Mouse (Mus musculus): Measurements from ENCODE around the gene Ezr. TPM values are rescaled to one million over a fixed set of nuclear protein-coding genes. Genes with fewer than 3 reads are reported as not detected.

Gene Ezr
- total RNA-seq, 2 experiments from 2014 or later = 42.4 to 46.8 TPM

DNA sequence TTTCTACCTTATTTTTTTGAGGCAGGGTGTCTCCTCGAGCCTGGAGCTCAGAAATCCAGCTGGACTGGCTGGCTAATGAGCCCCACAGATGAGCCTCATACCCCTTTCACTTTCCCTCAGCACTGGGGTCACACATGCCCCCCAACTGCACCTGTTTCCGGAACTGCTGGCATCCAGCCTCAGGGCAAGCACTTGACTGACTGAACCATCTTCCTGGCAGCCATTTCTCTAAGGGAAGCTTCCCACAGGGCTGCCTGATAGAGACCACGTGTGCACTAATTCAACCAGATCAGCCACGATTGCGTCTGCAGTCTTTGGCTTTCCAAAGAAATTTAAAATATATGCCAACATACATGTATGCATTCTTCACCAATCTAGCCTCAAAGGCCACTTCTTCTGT lies 37.1 kb downstream of the Ezr start:
- no peak for DNase-seq (ENCODE audit: low spot score in 2 of 2)

DNA sequence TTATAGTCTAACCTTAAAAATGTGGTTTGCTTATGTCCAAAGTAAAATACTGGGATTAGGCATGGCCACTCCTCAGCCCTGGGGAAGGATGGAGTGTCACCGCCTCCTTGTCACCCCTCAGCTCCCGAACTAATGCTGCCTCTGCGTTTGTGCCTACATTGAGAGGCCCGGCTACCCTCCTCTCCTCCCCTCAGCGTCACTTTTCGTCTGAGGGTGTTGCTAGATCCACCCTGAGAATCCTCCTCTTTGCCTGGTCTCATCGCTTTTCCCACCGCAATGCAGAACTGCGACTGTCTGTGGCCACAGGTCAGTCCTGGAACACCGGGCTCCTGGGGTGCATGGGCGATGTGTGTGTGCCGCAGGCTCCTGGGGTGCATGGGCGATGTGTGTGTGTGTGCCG lies 37.7 kb downstream of the Ezr start:
- no peak for DNase-seq (ENCODE audit: low spot score in 2 of 2)

DNA sequence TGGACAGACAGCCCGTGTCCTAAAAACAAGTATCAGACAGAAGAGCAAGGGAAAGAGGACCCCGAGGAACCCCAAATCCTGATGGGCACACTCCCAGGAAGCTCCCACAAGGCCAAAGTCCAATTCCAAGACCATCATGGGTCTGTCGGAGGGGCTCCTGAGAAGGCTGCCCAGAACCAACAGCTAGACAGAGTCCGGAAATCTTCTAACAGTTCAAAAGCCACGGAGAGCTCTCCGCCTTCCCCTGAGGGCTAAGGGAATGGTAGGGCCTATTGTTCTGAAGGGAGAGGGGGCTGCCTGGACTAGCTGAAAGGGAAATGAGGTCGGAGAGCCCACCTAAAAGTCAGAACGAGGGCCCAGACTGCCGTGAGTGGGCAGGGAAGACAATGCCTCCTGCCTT lies 38.2 kb downstream of the Ezr start:
- no peak for DNase-seq (ENCODE audit: low spot score in 2 of 2)

DNA sequence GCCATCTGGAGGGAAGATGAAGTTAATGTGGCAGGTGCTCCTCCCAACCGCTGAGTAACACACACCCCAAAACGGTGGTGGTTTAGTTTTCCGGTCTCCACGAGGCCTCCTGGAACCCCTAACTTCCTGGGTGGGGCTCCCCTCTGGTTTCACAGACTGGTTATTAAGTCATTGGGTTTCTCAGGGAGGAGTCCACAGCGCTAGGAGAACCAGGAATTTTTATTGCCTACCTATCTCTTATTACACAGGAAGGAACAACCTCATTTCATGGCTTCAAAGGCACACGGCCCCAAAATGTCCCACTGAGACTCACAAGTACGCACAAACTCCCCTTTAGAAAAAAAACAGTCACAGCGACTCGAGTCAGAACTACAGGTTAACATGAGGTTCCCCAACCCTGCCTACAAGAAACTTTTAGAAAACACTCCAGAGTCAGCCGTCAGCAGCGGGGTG lies 38.8 kb downstream of the Ezr start:
- no peak for DNase-seq (ENCODE audit: low spot score in 2 of 2)

DNA sequence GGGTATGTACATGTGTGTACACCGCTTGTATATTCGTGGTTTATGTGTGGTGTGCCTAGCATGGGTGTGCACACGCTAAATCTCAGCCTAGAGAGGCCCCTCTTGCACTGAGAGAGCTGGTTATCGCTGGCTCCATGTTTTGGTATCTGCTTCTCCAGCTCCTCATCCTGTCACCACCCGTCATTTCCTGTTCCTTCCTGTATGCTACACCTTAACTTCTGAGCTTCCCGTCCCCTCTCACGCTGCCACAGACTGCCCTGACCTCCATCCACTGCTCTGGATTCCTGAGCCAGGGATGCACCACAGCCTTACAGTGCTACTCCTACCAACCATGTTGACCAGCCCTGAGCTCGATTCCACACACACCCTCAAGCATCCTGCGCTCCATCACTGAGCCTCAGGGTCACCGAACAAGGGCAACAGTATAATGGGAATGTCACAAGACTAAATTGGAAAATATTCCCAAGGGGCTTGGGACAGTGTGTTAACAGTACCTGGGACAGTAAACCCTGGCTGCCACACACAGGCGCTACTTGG lies 39.5 kb downstream of the Ezr start:
- no peak for DNase-seq (ENCODE audit: low spot score in 2 of 2)

DNA sequence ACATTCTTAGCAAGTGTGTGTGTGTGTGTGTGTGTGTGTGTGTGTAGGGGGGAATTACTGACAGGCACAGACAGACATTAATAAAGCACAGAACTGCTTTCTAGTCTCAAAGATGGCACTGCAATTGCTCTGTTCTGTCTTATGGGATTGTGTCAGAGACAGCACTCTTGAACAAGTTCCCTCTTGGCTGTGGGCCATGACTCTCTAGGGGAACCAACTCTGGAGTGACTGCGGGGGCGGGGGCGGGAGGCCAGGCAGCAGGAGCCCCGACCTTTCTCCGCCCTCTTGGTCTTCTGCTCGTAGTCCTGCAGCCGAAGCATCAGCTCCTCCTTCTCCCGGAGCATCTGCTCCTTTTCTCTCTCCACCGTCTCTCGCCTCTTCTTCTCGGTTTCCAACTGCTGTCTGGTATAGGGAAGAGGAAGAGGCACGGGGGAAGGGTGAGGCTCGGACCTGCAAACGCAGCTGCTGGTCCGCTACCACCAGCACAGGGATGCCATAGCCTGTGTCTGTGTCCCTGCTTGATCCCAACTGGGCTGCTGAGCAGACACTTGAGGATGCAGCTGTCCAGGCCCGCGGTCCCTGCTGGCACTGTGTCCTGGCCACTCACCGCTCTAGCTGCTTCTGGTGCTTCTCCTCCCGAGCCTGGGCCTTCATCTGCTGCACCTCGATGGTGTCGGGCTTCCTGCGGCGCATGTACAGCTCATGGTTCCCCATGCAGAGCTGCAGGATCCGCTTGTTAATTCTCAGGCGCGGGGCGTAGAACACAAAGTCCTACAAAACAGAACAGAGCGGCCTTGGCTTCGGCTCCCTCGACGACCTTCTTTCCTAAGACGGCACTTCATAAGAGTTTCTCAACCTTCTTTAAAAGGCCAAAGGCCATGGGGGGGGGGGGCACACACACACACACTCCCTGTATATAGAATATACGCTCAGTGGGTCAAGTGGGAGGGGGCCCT lies 40.2 kb downstream of the Ezr start:
- DNase-seq (ENCODE audit: low spot score in 2 of 2) = no peak

DNA sequence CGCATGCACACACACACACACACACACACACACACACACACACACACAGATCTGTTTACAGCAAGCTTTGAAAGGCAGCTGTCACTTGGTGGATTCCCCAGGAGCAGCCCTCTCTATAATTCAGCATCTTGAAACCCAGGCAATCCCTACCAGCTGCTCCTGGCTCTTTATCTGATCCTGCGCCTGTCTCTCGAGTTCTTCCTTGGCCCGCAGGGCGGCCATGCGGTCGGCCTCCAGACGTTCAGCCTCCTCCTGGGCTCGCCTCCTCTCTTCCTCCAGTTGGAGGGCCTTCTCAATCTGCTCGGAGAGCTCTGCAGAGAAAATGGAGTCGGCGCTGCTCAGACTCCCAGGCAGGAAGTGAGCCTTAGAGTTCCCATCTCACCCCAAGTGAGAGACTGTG lies 41.3 kb downstream of the Ezr start:
- no peak for DNase-seq (ENCODE audit: low spot score in 2 of 2)

DNA sequence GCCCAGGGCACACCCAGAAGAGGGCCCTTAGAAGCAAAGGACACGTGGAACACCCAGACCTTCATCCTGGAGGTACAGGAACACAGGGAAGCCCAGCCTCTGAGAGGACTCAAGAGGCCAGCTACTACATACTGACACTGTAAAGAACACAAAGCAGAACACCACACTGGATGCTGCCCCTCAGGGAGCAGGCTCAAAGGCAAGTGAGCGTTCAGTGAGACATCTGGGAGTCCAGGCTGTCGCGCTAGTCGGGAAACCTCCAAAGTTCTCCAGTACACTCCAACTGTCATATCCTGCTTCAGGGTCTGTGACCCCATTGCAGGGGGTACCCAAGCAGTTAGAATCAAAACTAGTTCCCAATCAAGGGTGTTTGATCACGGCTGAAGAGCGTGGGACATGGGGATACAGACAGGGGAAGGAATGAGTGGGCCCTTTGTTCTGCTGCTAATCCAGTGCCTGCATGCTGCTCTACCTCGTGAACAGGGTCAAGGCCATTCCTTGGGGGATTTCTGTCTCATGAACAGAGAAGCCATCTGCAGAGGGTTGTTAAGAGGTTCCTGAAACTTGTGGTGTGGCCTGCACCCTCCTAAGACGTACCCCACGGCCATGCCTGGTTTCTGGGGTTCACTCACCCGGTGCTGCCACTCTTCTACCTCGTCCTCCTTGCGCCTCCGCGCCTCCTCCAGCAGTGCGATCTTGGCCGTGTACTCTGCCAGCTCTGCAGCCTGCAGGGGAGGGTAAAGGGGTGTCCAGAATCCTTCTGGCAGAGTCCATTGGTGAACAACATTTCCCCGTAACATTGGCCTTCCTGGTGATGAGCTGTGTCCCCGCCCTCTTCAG lies 42.0 kb downstream of the Ezr start:
- DNase-seq (ENCODE audit: low spot score in 2 of 2) = no peak

DNA sequence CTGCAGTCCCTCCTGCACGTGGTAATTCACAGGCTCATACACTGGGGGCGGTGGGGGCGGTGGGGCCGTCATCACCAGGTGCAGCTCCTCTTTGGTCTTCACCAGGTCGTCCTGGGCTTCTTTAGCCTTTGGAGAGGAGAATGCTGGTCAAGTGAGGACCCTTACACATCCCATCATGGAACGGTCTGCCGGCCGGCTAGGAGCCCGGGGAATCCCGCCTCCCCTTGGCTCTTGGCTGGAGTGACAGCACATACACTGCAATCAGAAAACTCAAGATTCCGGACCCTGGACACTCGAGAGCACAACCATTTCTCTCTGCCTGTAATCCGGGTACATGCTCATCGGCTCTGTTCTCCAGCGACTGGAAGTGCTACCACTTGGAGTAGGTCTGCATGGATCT lies 42.8 kb downstream of the Ezr start:
- DNase-seq (ENCODE audit: low spot score in 2 of 2) = no peak

DNA sequence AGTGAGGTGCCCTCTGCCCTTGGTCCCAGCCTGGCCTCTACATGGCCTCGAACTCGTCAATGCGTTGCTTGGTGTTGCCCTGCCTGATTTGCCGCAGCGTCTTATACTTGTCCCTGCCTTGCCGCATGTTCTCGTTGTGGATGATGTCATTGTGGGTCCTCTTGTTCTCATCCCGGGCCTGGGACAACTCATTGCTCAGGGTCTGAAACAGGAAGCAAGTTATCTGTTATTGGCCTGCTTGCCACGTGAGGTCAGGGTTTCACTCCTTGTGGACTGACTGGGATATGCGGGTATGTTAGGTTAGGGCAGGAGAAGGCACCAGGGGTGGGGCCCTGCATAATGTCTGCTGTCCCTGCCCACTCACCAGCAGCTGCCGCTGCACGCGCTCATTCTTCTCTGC lies 43.3 kb downstream of the Ezr start:
- DNase-seq (ENCODE audit: low spot score in 2 of 2) = no peak

DNA sequence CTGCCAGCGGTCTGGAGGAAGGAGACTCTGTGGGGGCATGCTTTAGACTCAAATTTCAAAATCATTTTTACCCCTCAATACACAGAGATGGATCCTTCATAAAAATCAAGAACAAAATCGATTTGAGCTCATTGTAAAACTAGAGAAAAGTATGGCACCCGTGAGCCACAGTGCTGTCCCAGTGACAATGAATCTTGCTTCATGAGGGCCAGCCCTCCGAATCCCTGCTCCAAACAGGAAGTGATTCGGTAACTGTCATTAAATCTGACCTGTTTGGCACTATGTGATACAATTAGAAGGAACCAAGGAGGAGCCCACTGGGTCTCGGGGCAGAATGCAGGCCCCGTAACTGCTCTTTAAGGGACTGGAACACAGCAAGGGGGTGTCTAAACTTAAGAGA lies 43.7 kb downstream of the Ezr start:
- DNase-seq (ENCODE audit: low spot score in 2 of 2) = no peak

DNA sequence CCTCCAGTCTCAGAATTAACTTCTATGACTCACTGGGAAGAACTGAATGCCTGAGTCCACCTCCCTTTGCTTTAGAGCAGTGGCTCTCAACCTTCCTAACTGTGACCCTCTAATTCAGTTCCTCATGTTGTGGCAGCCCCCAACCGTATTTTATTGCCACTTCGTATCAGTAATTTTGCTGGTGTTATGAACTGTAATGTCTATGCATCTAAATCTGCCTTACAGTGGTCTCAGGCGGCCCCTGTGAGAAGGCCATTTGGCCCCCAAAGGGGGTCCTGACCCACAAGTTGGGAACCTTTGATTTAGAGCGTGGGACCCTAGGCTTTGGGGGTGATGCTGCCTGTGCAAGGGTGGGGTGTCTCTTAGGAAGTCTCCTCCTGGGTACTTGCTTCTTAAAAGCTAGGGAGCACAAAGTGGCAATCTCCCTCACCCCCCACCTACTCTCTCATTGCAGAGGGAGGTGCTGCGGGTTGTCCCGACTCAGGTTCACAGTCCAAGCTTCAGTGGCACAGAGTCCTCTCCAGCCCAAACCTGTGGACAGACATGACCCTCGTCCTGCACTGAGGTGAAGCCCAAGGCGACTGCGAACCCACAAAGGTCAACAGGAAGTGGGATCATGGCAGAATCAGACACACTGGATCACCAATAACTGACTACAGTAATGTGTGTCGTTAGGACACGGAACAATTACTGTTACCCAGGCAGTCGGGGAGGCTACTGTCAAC lies 45.1 kb downstream of the Ezr start:
- DNase-seq (ENCODE audit: low spot score in 2 of 2) = no peak

DNA sequence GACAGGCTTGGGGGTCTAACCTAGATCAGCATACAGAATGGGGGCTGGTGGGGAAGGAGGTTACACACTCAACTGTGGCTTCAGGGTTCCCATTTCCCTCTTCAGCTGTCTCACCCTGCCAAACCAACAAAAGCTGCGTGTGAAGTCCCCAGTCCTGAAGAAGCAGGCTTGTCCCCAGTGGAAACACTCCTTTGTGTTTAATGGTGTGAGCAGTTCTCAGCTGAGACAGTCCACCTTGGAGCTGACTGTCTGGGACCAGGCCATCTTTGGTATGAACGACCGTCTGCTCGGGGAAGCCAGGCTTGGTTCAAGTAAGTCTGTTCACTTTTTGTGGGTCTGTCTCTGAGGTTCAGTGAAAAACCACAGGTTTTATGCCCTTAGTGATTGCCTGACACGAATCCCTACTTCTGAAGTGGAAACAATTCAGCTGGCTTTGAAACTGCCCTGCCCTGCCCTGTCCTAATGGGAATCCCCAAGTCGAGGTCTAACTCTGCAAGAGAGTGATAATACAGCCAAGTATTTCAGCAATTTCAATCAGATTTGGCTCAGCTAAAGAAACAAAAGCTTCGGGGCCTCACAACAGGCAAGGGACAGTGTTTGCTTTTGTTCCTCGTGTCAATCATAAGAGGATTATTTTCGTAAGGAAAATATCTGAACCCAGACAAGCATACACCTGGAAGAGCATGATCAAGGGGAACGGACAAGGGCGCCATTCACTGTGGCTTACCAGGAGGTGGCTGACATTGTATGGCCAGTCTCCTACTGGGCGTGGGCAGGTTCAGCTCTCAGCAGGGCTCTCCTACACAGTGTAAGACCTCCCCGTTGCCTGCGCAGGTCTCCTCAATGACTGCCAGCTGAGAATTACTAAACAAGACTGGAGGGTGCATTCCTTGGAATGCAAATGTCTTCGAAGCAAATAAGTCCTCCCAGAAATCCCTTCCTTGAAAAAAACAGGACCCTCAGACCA lies 46.0 kb downstream of the Ezr start:
- no peak for DNase-seq (ENCODE audit: low spot score in 2 of 2)

DNA sequence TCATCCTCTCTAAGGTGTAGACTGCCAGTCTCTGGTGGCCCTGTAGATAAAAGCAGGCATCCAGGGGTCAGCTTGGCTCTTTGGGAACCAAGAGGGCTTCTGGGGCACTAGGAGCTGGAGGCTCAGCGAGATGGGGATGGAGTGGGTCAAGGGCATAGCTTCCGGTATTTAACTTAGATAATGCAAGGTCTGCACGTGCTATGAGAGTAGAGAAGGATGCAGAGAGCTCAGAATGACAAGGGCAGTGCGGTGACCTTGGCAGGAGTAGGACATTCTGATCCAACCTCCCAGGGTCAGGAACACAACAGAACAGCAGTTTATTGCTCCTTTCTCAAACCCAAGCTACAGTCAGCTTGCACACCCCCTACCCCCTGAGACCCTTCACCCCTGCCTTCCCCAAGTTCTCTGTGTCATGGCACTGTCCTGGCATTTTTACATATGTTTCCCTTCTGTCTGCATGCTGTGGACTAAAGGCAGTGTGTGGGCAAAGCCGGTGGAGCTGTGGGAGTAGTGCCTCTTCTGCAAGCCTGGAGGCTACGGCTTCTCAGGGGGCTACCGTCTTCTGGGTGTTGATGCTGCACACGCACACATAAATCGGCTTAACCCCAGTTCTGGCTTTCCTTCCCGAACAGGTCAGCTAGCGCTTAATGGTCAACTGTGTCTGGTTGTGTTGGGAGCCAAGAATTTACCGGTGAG lies 47.7 kb downstream of the Ezr start:
- DNase-seq (ENCODE audit: low spot score in 2 of 2) = peak in 1 of 2 experiments; percentile 1

DNA sequence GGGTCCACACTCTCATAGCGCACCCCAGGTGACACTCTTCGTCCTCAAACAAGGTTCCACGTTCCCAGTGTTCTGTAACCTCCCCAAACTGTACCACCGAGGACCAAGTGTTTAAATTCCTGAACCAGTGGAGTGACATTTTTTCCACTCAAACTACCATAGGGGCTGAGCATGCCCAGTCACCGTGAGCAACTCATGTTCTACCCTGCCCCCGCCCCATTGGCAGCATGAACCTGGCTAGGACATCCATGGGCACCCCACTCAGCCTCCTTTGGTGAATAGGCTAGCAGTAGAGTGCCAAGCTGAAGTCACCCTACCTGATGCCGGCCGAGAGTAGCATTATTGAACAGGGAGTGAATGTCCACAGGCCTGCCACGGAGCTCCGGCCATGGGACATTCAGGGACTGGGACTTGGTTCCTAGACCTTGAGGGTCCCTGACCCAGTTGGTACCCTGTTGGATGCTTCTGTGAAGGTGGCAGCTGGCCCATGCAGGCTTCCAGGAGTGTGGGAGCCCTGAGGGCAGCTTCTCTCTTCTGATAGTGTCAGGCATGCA lies 49.2 kb downstream of the Ezr start:
- peak in 1 of 2 experiments; percentile 0 for DNase-seq (ENCODE audit: low spot score in 2 of 2)

DNA sequence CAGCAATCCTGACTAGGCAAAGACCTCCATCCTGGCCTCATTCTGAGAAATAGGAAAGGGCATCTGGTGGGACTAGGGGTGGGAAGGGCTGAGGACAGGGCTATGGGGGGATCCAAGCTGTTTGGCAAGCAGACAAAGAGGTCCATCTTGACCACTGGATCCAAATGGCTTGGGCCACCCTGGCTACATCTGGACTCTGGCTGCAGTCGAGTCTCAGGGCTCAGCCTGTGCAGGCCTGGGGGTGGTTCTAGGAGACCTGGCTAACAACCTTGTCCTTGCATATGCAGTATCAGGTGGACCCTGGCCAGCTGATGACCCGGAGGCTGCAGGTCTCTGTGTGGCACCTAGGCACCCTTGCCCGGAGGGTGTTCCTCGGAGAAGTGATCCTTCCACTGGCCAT lies 49.9 kb downstream of the Ezr start:
- no peak for DNase-seq (ENCODE audit: low spot score in 2 of 2)

DNA sequence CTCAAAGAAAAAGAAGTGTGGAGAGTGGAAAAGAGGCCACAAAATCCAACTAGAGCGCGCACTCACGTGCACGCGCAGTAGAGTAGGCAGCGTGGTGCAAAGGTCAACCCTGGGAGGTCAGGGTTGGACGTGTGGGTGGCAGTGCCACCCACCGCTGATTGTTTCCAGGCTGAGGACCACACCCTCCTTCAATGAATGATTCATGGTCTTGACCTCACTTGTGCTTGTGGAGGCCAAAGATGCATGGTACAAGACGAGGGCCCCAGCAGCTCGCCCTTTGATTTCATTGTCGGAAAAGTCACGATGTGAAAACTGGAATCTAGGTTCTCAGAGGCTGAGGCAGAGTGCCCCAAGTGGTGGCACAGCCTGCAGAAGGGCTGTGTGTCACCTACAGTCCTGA lies 51.0 kb downstream of the Ezr start:
- no peak for DNase-seq (ENCODE audit: low spot score in 2 of 2)

DNA sequence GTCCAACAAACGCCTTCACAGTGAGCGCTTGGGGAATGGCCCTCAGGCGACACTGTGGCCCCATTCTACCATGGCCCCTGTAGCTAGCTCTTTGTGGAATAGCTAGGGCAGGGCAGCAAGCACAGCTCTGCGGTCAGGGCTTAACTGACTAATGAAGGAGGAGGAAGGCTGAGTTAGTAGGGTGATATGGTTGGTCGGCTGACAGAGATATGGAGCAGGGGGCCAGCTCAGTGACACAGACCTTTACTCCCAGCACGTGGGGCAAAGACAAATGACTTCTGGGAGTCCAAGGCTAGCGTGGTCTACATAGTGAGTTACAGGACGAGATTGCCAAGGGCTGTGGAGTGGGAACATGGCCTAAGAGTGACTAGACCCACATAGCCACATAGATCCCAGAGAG lies 51.5 kb downstream of the Ezr start:
- no peak for DNase-seq (ENCODE audit: low spot score in 2 of 2)

DNA sequence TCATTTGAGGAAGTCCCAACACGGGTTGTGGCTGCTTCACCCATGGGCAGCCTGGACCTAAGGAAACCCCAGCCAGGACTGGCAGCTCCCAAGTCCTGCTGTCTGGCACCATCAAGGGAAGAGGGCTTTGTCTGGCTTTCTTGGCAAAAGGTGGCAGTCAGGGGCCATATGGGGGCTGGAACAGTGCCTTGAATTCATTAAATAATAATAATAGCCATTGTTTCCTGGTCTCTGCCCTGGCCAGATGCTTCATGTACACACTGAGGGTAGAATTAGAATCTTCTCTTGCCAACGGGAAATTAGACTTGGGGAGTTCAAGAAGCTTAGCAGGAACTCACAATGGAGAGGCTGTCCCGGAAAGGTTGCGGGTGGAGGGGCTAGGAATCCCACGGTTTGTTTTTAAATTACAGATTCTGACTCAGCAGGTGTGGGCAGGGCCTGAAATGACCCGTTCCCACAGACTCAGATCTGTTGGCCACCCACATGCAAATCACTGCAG lies 53.3 kb downstream of the Ezr start:
- no peak for DNase-seq (ENCODE audit: low spot score in 2 of 2)
